26 mouse cellular contexts compared by ENCODE assay signal in the genomic region with DNA sequence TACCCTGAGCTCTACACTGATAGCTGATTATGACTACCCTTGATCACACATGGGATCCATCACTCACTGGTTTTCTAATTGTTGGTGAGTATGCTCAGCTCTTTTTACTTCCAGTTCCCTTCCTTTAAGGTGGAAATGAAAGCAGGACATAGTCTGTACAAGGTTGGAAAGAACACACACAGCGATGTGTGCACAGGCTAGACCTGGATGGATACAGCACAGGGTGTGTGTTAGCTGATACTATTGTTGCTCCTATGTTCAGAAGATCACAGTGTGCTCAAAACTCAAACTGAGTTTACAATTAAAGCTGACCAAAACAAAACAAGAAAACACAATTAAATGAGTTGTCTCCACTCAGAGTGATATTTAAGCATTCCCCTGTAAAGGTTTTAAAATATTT. TPM values are rescaled to one million over a fixed set of nuclear protein-coding genes. Genes with fewer than 3 reads are reported as not detected.
DNase-seq lines count a peak whose midpoint lies in the region; ATAC-seq and TF ChIP-seq lines count a peak whose summit lies in the region.
"Had no signal": no experiment of that assay in that cellular context is flagged by ENCODE, and none has a peak within 500 bp of the region (broad histone marks: within the 10 kb centered on the region; RNA-seq: fewer than 3 reads in every experiment).

No protein-coding gene starts in this region.

- DNase-seq in midbrain, embryonic 11.5 days (ENCODE audit: low spot score, missing footprints): no peak
- DNase-seq in midbrain, embryonic 14.5 days: no peak
- DNase-seq in midbrain, postnatal 0 days (ENCODE audit: low spot score): no peak
- DNase-seq in gastrocnemius, postnatal 14 days: no peak
- DNase-seq: adrenal gland, adult 2 months; adrenal gland, postnatal 10 days; adrenal gland, postnatal 25 days; cerebellum, adult 11 months; cerebellum, adult 18-20 months; cerebellum, adult 8-10 months; cerebellum, adult 9-11 months; cerebellum, postnatal 14 days; cerebellum, postnatal 36 days had no signal

- H3K9ac ChIP-seq in midbrain, embryonic 11.5 days (ENCODE audit: low read length): no peak overlapping the region
- H3K9ac ChIP-seq in midbrain, embryonic 14.5 days (replicated peaks; ENCODE audit: low read length): no peak overlapping the region
- H3K9ac ChIP-seq in midbrain, embryonic 15.5 days: no peak overlapping the region
- H3K9ac ChIP-seq in midbrain, postnatal 0 days (replicated peaks; ENCODE audit: low read length, poor library complexity, severe bottlenecking): no peak overlapping the region
- H3K9ac ChIP-seq: embryonic facial prominence, embryonic 13.5 days; embryonic facial prominence, embryonic 15.5 days; forebrain, embryonic 13.5 days; forebrain, embryonic 15.5 days had no signal

- no peaks in the 10 kb centered on the region for H3K36me3 ChIP-seq in midbrain, embryonic 11.5 days (ENCODE audit: control insufficient read depth, insufficient read depth, low read length)
- no peaks in the 10 kb centered on the region for H3K36me3 ChIP-seq in midbrain, embryonic 14.5 days (ENCODE audit: control insufficient read depth, insufficient read depth, low read length)
- H3K36me3 ChIP-seq in midbrain, embryonic 15.5 days (replicated peaks): no peaks in the 10 kb centered on the region
- H3K36me3 ChIP-seq in midbrain, postnatal 0 days (ENCODE audit: insufficient read depth, low read length): no peaks in the 10 kb centered on the region
- H3K36me3 ChIP-seq: embryonic facial prominence, embryonic 13.5 days; embryonic facial prominence, embryonic 15.5 days; forebrain, embryonic 15.5 days had no signal

- no peak for TF ChIP-seq POLR2A in olfactory bulb, adult 2 months (IDR thresholded peaks at IDR 0.05; ENCODE audit: insufficient read depth, low read depth, low read length)

- no peaks in the 10 kb centered on the region for H3K27me3 ChIP-seq in midbrain, embryonic 11.5 days (ENCODE audit: control insufficient read depth, insufficient read depth, low read length)
- no peaks in the 10 kb centered on the region for H3K27me3 ChIP-seq in midbrain, embryonic 14.5 days (ENCODE audit: control insufficient read depth, insufficient read depth, low read length)
- H3K27me3 ChIP-seq in midbrain, embryonic 15.5 days (replicated peaks): no peaks in the 10 kb centered on the region
- H3K27me3 ChIP-seq in midbrain, postnatal 0 days (ENCODE audit: insufficient read depth, low read length): no peaks in the 10 kb centered on the region
- H3K27me3 ChIP-seq: embryonic facial prominence, embryonic 13.5 days; embryonic facial prominence, embryonic 15.5 days; forebrain, embryonic 13.5 days; forebrain, embryonic 15.5 days had no signal

- WGBS in midbrain, embryonic 11.5 days: 69% methylated on average over 1 of the region's 1 CpGs
- WGBS in midbrain, embryonic 14.5 days: 83% methylated on average over 1 of the region's 1 CpGs
- WGBS in midbrain, embryonic 15.5 days: 77% methylated on average over 1 of the region's 1 CpGs
- WGBS in midbrain, postnatal 0 days: 94% methylated on average over 1 of the region's 1 CpGs
- WGBS in olfactory bulb, adult 2 months: 95% methylated on average over 1 of the region's 1 CpGs

- no peak for TF ChIP-seq CTCF in midbrain, postnatal 0 days (IDR thresholded peaks at IDR 0.05)
- TF ChIP-seq CTCF in olfactory bulb, adult 2 months (IDR thresholded peaks at IDR 0.05; ENCODE audit: insufficient read depth, low read depth, low read length): no peak

- intact Hi-C loops in gastrocnemius, postnatal 14 days (cut with DNase I; ENCODE audit: low total_unique reads): no loop called here

- H3K4me1 ChIP-seq in midbrain, embryonic 11.5 days (ENCODE audit: control insufficient read depth, insufficient read depth, low read length): peaks cover 3% of the 10 kb centered on the region
- 0 out of 2 replicates have a peak, but pooled peaks cover 4% of the 10 kb centered on the region for H3K4me1 ChIP-seq in midbrain, embryonic 14.5 days (ENCODE audit: control insufficient read depth, insufficient read depth, low read length)
- H3K4me1 ChIP-seq in midbrain, embryonic 15.5 days: peaks cover 5% of the 10 kb centered on the region; the same call in 1 of the 2 replicates
- no peaks in the 10 kb centered on the region for H3K4me1 ChIP-seq in midbrain, postnatal 0 days (ENCODE audit: insufficient read depth, low read length)
- H3K4me1 ChIP-seq in olfactory bulb, adult 2 months (ENCODE audit: control insufficient read depth, insufficient read depth, low read length): no peaks in the 10 kb centered on the region
- H3K4me1 ChIP-seq: embryonic facial prominence, embryonic 13.5 days; embryonic facial prominence, embryonic 15.5 days; forebrain, embryonic 13.5 days; forebrain, embryonic 15.5 days had no signal

- H3K4me2 ChIP-seq in midbrain, embryonic 11.5 days: no peak overlapping the region
- no peak overlapping the region for H3K4me2 ChIP-seq in midbrain, embryonic 14.5 days (ENCODE audit: low read length)
- no peak overlapping the region for H3K4me2 ChIP-seq in midbrain, embryonic 15.5 days
- no peak overlapping the region for H3K4me2 ChIP-seq in midbrain, postnatal 0 days (ENCODE audit: low read depth, low read length, poor library complexity, severe bottlenecking)
- H3K4me2 ChIP-seq: embryonic facial prominence, embryonic 13.5 days; embryonic facial prominence, embryonic 15.5 days; forebrain, embryonic 13.5 days; forebrain, embryonic 15.5 days had no signal

- no peak overlapping the region for H3K4me3 ChIP-seq in midbrain, embryonic 11.5 days (ENCODE audit: low read depth, low read length)
- H3K4me3 ChIP-seq in midbrain, embryonic 14.5 days (replicated peaks; ENCODE audit: low read depth, low read length): no peak overlapping the region
- no peak overlapping the region for H3K4me3 ChIP-seq in midbrain, embryonic 15.5 days
- no peak overlapping the region for H3K4me3 ChIP-seq in midbrain, postnatal 0 days (ENCODE audit: low read depth, low read length)
- H3K4me3 ChIP-seq in olfactory bulb, adult 2 months (ENCODE audit: insufficient read depth, low read depth, low read length): no peak overlapping the region
- H3K4me3 ChIP-seq: embryonic facial prominence, embryonic 13.5 days; embryonic facial prominence, embryonic 15.5 days; erythroblast, embryonic 14.5 days; forebrain, embryonic 13.5 days; forebrain, embryonic 15.5 days had no signal

- H3K9me3 ChIP-seq in midbrain, embryonic 11.5 days (ENCODE audit: control insufficient read depth, low read length): no peaks in the 10 kb centered on the region
- H3K9me3 ChIP-seq in midbrain, embryonic 14.5 days (ENCODE audit: control insufficient read depth, low read length): no peaks in the 10 kb centered on the region
- no peaks in the 10 kb centered on the region for H3K9me3 ChIP-seq in midbrain, embryonic 15.5 days
- no peaks in the 10 kb centered on the region for H3K9me3 ChIP-seq in midbrain, postnatal 0 days (ENCODE audit: low read length)
- H3K9me3 ChIP-seq: embryonic facial prominence, embryonic 13.5 days; embryonic facial prominence, embryonic 15.5 days; forebrain, embryonic 13.5 days; forebrain, embryonic 15.5 days had no signal

- peak; percentile 48; the same call in 1 of the 2 replicates for ATAC-seq in midbrain, embryonic 11.5 days (ENCODE audit: low FRiP score)
- no peak for ATAC-seq in midbrain, embryonic 14.5 days (ENCODE audit: low FRiP score, low TSS enrichment)
- peak; percentile 71 for ATAC-seq in midbrain, embryonic 15.5 days (replicated peaks)
- no peak for ATAC-seq in midbrain, postnatal 0 days (ENCODE audit: low FRiP score)

- H3K27ac ChIP-seq in midbrain, embryonic 11.5 days (ENCODE audit: low read depth, low read length): no peak overlapping the region
- no peak overlapping the region for H3K27ac ChIP-seq in midbrain, embryonic 14.5 days (replicated peaks; ENCODE audit: low read depth, low read length)
- no peak overlapping the region for H3K27ac ChIP-seq in midbrain, embryonic 15.5 days
- H3K27ac ChIP-seq in midbrain, postnatal 0 days (ENCODE audit: low read depth, low read length): no peak overlapping the region
- H3K27ac ChIP-seq in olfactory bulb, adult 2 months (ENCODE audit: insufficient read depth, low read depth, low read length): 0 out of 2 replicates have a peak overlapping the region, but pooled peaks have one; percentile 31
- H3K27ac ChIP-seq: embryonic facial prominence, embryonic 13.5 days; embryonic facial prominence, embryonic 15.5 days; forebrain, embryonic 13.5 days; forebrain, embryonic 15.5 days had no signal

RNA-seq across cellular contexts. Expression of gene Xcl1, which starts 38.0 kb away (rescaled TPM):
- polyA plus RNA-seq in midbrain, embryonic 11.5 days (2014; fragmentation: Nextera tagmentation; extraction: Ambion mirVana): not detected in 2 replicates
- polyA plus RNA-seq in midbrain, embryonic 14.5 days (2014; fragmentation: Nextera tagmentation; extraction: Ambion mirVana): not detected in 2 replicates
- not detected in 2 replicates for polyA plus RNA-seq in midbrain, embryonic 15.5 days (2015; fragmentation: Nextera tagmentation; extraction: Ambion mirVana)
- not detected in 2 replicates for total RNA-seq in midbrain, postnatal 0 days (2014; rRNA removed)
- not detected in 2 replicates for polyA plus RNA-seq in midbrain, postnatal 0 days (2015; fragmentation: Nextera tagmentation; extraction: Ambion mirVana)
- polyA plus RNA-seq in olfactory bulb, adult 2 months (2012; ENCODE audit: insufficient read depth, insufficient read length, low replicate concordance, missing spikeins): not detected in 2 replicates
- not detected for total RNA-seq in gastrocnemius, postnatal 14 days (2021)
- total RNA-seq: adrenal gland, postnatal 10 days; adrenal gland, postnatal 25 days; ES-E14; MEL had no signal
- polyA plus RNA-seq: adrenal gland, adult 2 months; brain, embryonic 14.5 days; C2C12; embryonic facial prominence, embryonic 11.5 days; embryonic facial prominence, embryonic 13.5 days; embryonic facial prominence, embryonic 15.5 days; erythroblast, embryonic 14.5 days; forebrain, embryonic 11.5 days; forebrain, embryonic 13.5 days; forebrain, embryonic 15.5 days had no signal

Comparison
In these comparisons a context has a peak if more than half of its experiments do, and no peak if none do; other contexts are left out.
1. ATAC-seq: peak in midbrain, embryonic 11.5 days (single experiment) and midbrain, embryonic 15.5 days (single experiment); none in midbrain, embryonic 14.5 days (single experiment) and midbrain, postnatal 0 days (single experiment).